Mouse (Mus musculus): Measurements from ENCODE around the gene G430095P16Rik.

G430095P16Rik gene

GRCm38 (mm10) chr8:84772628-84773027, 49.8 kb downstream of the G430095P16Rik start:
- peak in 1 of 2 experiments; percentile 23 for DNase-seq

- DNase-seq = no peak
Observed at GRCm38 (mm10) chr8:84773304-84773703, 50.5 kb downstream of the G430095P16Rik start.

GRCm38 (mm10) chr8:84773833-84774232, 51.0 kb downstream of the G430095P16Rik start:
- peak; percentile 75 to 80 for DNase-seq

GRCm38 (mm10) chr8:84774473-84774911, 51.7 kb downstream of the G430095P16Rik start:
- DNase-seq = peak in 1 of 2 experiments; percentile 37

- DNase-seq = no peak
Observed at GRCm38 (mm10) chr8:84775105-84775591, 52.3 kb downstream of the G430095P16Rik start.

GRCm38 (mm10) chr8:84775621-84776113, 52.9 kb downstream of the G430095P16Rik start:
- DNase-seq = no peak

Data from kidney, postnatal 36 days (tissue).